Mouse (Mus musculus): ENCODE measurements around the gene Ginm1. TPM values are rescaled to one million over a fixed set of nuclear protein-coding genes. Genes with fewer than 3 reads are reported as not detected.

Ginm1 gene
- polyA plus RNA-seq, 1 experiment from 2014 or later: 99.2 TPM

- peaks cover 23% of the 10 kb centered on the region for H3K4me1 ChIP-seq (ENCODE audit: control insufficient read depth, insufficient read depth, low read length)
- 67% methylated on average over 2 of the region's 2 CpGs for WGBS
- H3K27ac ChIP-seq (ENCODE audit: low read length): no peak overlapping the region
- H3K4me2 ChIP-seq (ENCODE audit: low read depth, low read length): no peak overlapping the region
- ATAC-seq (replicated peaks; ENCODE audit: extremely low read depth, insufficient read depth, low FRiP score): no peak
- H3K4me3 ChIP-seq (ENCODE audit: low read length): no peak overlapping the region
- no peaks in the 10 kb centered on the region for H3K9me3 ChIP-seq (replicated peaks; ENCODE audit: control insufficient read depth, low read length)
- H3K9ac ChIP-seq (ENCODE audit: low read length): no peak overlapping the region
- peaks cover 3% of the 10 kb centered on the region for H3K27me3 ChIP-seq (ENCODE audit: control insufficient read depth, insufficient read depth, low read length)
- H3K36me3 ChIP-seq (ENCODE audit: control insufficient read depth, insufficient read depth): no peaks in the 10 kb centered on the region
Observed at GRCm38 (mm10) chr10:7836902-7837301, 44.3 kb upstream of the Ginm1 start.

- ATAC-seq (replicated peaks; ENCODE audit: extremely low read depth, insufficient read depth, low FRiP score): no peak
- H3K4me2 ChIP-seq (ENCODE audit: low read depth, low read length): no peak overlapping the region
- no peak overlapping the region for H3K9ac ChIP-seq (ENCODE audit: low read length)
- H3K9me3 ChIP-seq (replicated peaks; ENCODE audit: control insufficient read depth, low read length): no peaks in the 10 kb centered on the region
- peaks cover 1% of the 10 kb centered on the region for H3K27me3 ChIP-seq (ENCODE audit: control insufficient read depth, insufficient read depth, low read length)
- H3K36me3 ChIP-seq (ENCODE audit: control insufficient read depth, insufficient read depth): no peaks in the 10 kb centered on the region
- no peak overlapping the region for H3K27ac ChIP-seq (ENCODE audit: low read length)
- no peak overlapping the region for H3K4me3 ChIP-seq (ENCODE audit: low read length)
- WGBS: 57% methylated on average over 10 of the region's 10 CpGs
- H3K4me1 ChIP-seq (ENCODE audit: control insufficient read depth, insufficient read depth, low read length): peaks cover 9% of the 10 kb centered on the region; the same call in 1 of the 2 replicates
Observed at GRCm38 (mm10) chr10:7834671-7835225, 42.1 kb upstream of the Ginm1 start.

- Histone ChIP-seq H3K4me1 (ENCODE audit: control insufficient read depth, insufficient read depth, low read length) (peaks cover 6% of the 10 kb centered on the region; the same call in 1 of the 2 replicates), H3K9me3 (replicated peaks; ENCODE audit: control insufficient read depth, low read length) (no peaks in the 10 kb centered on the region), H3K4me3 (ENCODE audit: low read length) (no peak overlapping the region), H3K36me3 (ENCODE audit: control insufficient read depth, insufficient read depth) (no peaks in the 10 kb centered on the region), H3K9ac (ENCODE audit: low read length) (no peak overlapping the region), H3K27ac (ENCODE audit: low read length) (no peak overlapping the region), H3K4me2 (ENCODE audit: low read depth, low read length) (no peak overlapping the region), H3K27me3 (ENCODE audit: control insufficient read depth, insufficient read depth, low read length) (no peaks in the 10 kb centered on the region; the same call in 1 of the 2 replicates)
- 71% methylated on average over 9 of the region's 9 CpGs for whole genome bisulfite sequencing
- no peak for ATAC-seq (replicated peaks; ENCODE audit: extremely low read depth, insufficient read depth, low FRiP score)
Observed at GRCm38 (mm10) chr10:7833377-7834165, 40.9 kb upstream of the Ginm1 start.

DNA sequence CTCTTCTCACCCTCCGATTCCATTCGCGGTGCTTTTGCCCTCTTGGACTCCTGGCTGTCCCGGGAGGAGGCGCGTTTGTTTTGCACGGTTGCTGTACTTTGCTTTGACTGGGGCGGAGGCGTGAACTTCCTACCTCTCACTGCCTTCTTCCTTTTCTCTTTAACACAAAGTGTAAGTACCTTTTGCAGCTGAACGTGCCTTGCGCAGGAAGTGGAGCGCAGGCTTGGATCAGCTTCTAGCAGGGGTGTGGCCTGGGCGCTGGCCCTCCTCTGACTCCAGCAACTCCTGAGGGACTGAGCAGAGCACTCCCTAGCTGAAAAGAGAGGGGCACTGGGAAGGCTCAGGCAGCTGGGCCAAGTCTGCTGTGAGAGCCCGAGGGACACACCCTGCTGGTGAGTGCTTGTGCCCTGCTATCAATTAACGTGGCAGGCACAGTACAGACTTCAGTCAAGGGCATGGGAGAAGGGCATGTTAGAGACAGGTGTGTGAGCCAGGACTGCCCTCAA lies 39.6 kb upstream of the Ginm1 start, which contains the start of gene Zc3h12d:
Gene Zc3h12d, plus strand, starts transcription at position 300 of the 506 bp plus-strand sequence.
- H3K4me1 ChIP-seq (ENCODE audit: control insufficient read depth, insufficient read depth, low read length): peaks cover 6% of the 10 kb centered on the region; the same call in 1 of the 2 replicates
- 5% methylated on average over 15 of the region's 15 CpGs for WGBS
- peak within 1 kb of the TSS; percentile 67 for H3K4me2 ChIP-seq (ENCODE audit: low read depth, low read length)
- H3K9me3 ChIP-seq (replicated peaks; ENCODE audit: control insufficient read depth, low read length): no peaks in the 10 kb centered on the region
- H3K9ac ChIP-seq (ENCODE audit: low read length): peak within 1 kb of the TSS; percentile 65
- no peaks in the 10 kb centered on the region; the same call in 1 of the 2 replicates for H3K27me3 ChIP-seq (ENCODE audit: control insufficient read depth, insufficient read depth, low read length)
- peak; percentile 80 for ATAC-seq (replicated peaks; ENCODE audit: extremely low read depth, insufficient read depth, low FRiP score)
- H3K36me3 ChIP-seq (ENCODE audit: control insufficient read depth, insufficient read depth): no peaks in the 10 kb centered on the region
- peak within 1 kb of the TSS; percentile 44 for H3K4me3 ChIP-seq (ENCODE audit: low read length)
- no peak within 1 kb of the TSS for H3K27ac ChIP-seq (ENCODE audit: low read length)

- peaks cover 11% of the 10 kb centered on the region for H3K36me3 ChIP-seq (ENCODE audit: control insufficient read depth, insufficient read depth)
- no peak overlapping the region for H3K4me2 ChIP-seq (ENCODE audit: low read depth, low read length)
- WGBS: 89% methylated on average over 9 of the region's 9 CpGs
- H3K9ac ChIP-seq (ENCODE audit: low read length): no peak overlapping the region
- no peaks in the 10 kb centered on the region for H3K9me3 ChIP-seq (replicated peaks; ENCODE audit: control insufficient read depth, low read length)
- H3K27ac ChIP-seq (ENCODE audit: low read length): no peak overlapping the region
- no peak for ATAC-seq (replicated peaks; ENCODE audit: extremely low read depth, insufficient read depth, low FRiP score)
- H3K4me1 ChIP-seq (ENCODE audit: control insufficient read depth, insufficient read depth, low read length): no peaks in the 10 kb centered on the region
- no peaks in the 10 kb centered on the region for H3K27me3 ChIP-seq (ENCODE audit: control insufficient read depth, insufficient read depth, low read length)
- no peak overlapping the region for H3K4me3 ChIP-seq (ENCODE audit: low read length)
Observed at GRCm38 (mm10) chr10:7826106-7826505, 33.5 kb upstream of the Ginm1 start.

DNA sequence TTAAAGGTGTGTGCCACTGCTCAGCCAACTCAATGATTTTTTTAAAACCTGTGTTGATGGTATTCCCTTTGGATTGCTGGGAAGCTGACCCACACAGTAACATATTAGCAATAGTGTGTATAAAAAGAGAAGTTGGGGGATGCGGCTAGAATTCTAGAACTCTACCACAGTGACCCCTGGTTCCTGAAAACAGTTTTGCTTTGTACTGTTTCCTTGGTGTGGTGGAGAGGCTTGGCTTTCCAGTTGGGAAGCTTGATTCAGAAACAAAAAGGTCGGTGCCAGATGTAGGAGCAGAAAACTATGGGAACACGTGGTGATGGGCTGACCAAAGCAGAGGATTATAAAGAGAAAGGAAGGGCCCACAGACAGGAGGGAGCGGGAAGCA lies 32.6 kb upstream of the Ginm1 start:
- Histone ChIP-seq H3K9me3 (replicated peaks; ENCODE audit: control insufficient read depth, low read length) (no peaks in the 10 kb centered on the region), H3K27me3 (ENCODE audit: control insufficient read depth, insufficient read depth, low read length) (no peaks in the 10 kb centered on the region), H3K4me1 (ENCODE audit: control insufficient read depth, insufficient read depth, low read length) (no peaks in the 10 kb centered on the region), H3K4me3 (ENCODE audit: low read length) (no peak overlapping the region), H3K4me2 (ENCODE audit: low read depth, low read length) (no peak overlapping the region), H3K36me3 (ENCODE audit: control insufficient read depth, insufficient read depth) (peaks cover 16% of the 10 kb centered on the region), H3K27ac (ENCODE audit: low read length) (no peak overlapping the region), H3K9ac (ENCODE audit: low read length) (no peak overlapping the region)
- 93% methylated on average over 4 of the region's 4 CpGs for WGBS
- ATAC-seq (replicated peaks; ENCODE audit: extremely low read depth, insufficient read depth, low FRiP score): no peak

- peaks cover 16% of the 10 kb centered on the region for H3K36me3 ChIP-seq (ENCODE audit: control insufficient read depth, insufficient read depth)
- WGBS: 78% methylated on average over 9 of the region's 9 CpGs
- no peaks in the 10 kb centered on the region for H3K9me3 ChIP-seq (replicated peaks; ENCODE audit: control insufficient read depth, low read length)
- H3K4me2 ChIP-seq (ENCODE audit: low read depth, low read length): no peak overlapping the region
- ATAC-seq (replicated peaks; ENCODE audit: extremely low read depth, insufficient read depth, low FRiP score): no peak
- no peak overlapping the region for H3K27ac ChIP-seq (ENCODE audit: low read length)
- no peaks in the 10 kb centered on the region for H3K4me1 ChIP-seq (ENCODE audit: control insufficient read depth, insufficient read depth, low read length)
- H3K4me3 ChIP-seq (ENCODE audit: low read length): no peak overlapping the region
- no peaks in the 10 kb centered on the region for H3K27me3 ChIP-seq (ENCODE audit: control insufficient read depth, insufficient read depth, low read length)
- no peak overlapping the region for H3K9ac ChIP-seq (ENCODE audit: low read length)
Observed at GRCm38 (mm10) chr10:7824663-7825280, 32.1 kb upstream of the Ginm1 start.

- WGBS: 92% methylated on average over 12 of the region's 12 CpGs
- H3K36me3 ChIP-seq (ENCODE audit: control insufficient read depth, insufficient read depth): peaks cover 21% of the 10 kb centered on the region
- no peaks in the 10 kb centered on the region for H3K27me3 ChIP-seq (ENCODE audit: control insufficient read depth, insufficient read depth, low read length)
- no peak overlapping the region for H3K27ac ChIP-seq (ENCODE audit: low read length)
- no peaks in the 10 kb centered on the region for H3K4me1 ChIP-seq (ENCODE audit: control insufficient read depth, insufficient read depth, low read length)
- no peaks in the 10 kb centered on the region for H3K9me3 ChIP-seq (replicated peaks; ENCODE audit: control insufficient read depth, low read length)
- H3K9ac ChIP-seq (ENCODE audit: low read length): no peak overlapping the region
- no peak overlapping the region for H3K4me3 ChIP-seq (ENCODE audit: low read length)
- no peak overlapping the region for H3K4me2 ChIP-seq (ENCODE audit: low read depth, low read length)
- no peak for ATAC-seq (replicated peaks; ENCODE audit: extremely low read depth, insufficient read depth, low FRiP score)
Observed at GRCm38 (mm10) chr10:7821981-7822380, 29.4 kb upstream of the Ginm1 start.

DNA sequence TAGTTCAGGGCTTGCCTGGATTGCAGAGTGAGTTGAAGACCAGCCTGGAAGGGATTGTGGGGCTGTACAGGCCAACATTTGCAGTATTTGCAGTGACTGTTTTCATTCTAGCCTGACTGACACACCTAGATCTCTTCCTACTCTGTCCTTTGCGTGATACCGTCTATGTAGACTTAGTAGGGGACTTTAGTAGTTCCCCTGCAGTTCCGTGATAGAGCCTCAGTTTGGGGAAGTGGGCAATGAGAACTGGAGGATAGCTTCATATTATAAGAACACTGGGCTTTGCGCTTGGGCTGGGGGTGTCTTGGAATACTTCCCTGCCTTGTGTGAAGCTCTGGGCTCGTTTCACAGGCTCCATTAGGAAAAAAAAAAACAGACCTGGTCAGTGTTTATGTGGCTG lies 27.5 kb upstream of the Ginm1 start:
- no peak for ATAC-seq (replicated peaks; ENCODE audit: extremely low read depth, insufficient read depth, low FRiP score)
- Histone ChIP-seq H3K4me2 (ENCODE audit: low read depth, low read length) (no peak overlapping the region), H3K4me3 (ENCODE audit: low read length) (no peak overlapping the region), H3K27me3 (ENCODE audit: control insufficient read depth, insufficient read depth, low read length) (no peaks in the 10 kb centered on the region), H3K9ac (ENCODE audit: low read length) (no peak overlapping the region), H3K9me3 (replicated peaks; ENCODE audit: control insufficient read depth, low read length) (no peaks in the 10 kb centered on the region), H3K4me1 (ENCODE audit: control insufficient read depth, insufficient read depth, low read length) (no peaks in the 10 kb centered on the region), H3K27ac (ENCODE audit: low read length) (no peak overlapping the region), H3K36me3 (ENCODE audit: control insufficient read depth, insufficient read depth) (peaks cover 23% of the 10 kb centered on the region)
- 89% methylated on average over 5 of the region's 5 CpGs for WGBS
